Mouse (Mus musculus) liver, embryonic 11.5 days (tissue): ENCODE results near the gene Agrn. TPM values are rescaled to one million over a fixed set of nuclear protein-coding genes. Genes with fewer than 3 reads are reported as not detected.

Experiments
- ATAC-seq: fragments of 200-750 bp; cut with Nextera tagmentation; replicated peaks from 2 replicates; pipeline ENCODE4 v1.8.0; 2017; ENCODE audit warnings: moderate number of reproducible peaks, mild to moderate bottlenecking, moderate TSS enrichment, moderate library complexity; ENCODE audit not compliant: low FRiP score
- DNase-seq: peaks from one replicate; pipeline ENCODE4 v3.0.0-alpha.2; 2017; ENCODE audit warnings: low spot score
- H3K27ac ChIP-seq: fragments of 300-500 bp; sonication (generic); 2 replicates; pipeline ENCODE4 v1.5.1; 2014; ENCODE audit warnings: mild to moderate bottlenecking, low read depth, low read length, control low read depth
- H3K27me3 ChIP-seq: fragments of 300-500 bp; sonication (generic); replicated peaks from 2 replicates; pipeline ENCODE4 v1.6.1; 2014; ENCODE audit warnings: low read length, mixed read lengths; ENCODE audit not compliant: control insufficient read depth, insufficient read depth
- H3K36me3 ChIP-seq: fragments of 300-500 bp; sonication (generic); 2 replicates; pipeline ENCODE4 v1.6.1; 2014; ENCODE audit warnings: mild to moderate bottlenecking, low read length, moderate library complexity, mixed read lengths; ENCODE audit not compliant: control insufficient read depth, insufficient read depth
- H3K4me1 ChIP-seq: fragments of 300-500 bp; sonication (generic); replicated peaks from 2 replicates; pipeline ENCODE4 v1.6.1; 2014; ENCODE audit warnings: low read length, mixed read lengths; ENCODE audit not compliant: control insufficient read depth, insufficient read depth
- H3K4me2 ChIP-seq: fragments of 300-500 bp; sonication (generic); 2 replicates; pipeline ENCODE4 v1.6.1; 2014; ENCODE audit warnings: mild to moderate bottlenecking, control low read depth, moderate library complexity
- H3K4me3 ChIP-seq: fragments of 300-500 bp; sonication (generic); 2 replicates; pipeline ENCODE4 v1.5.1; 2014; ENCODE audit warnings: low read depth, low read length, control low read depth
- H3K9ac ChIP-seq: fragments of 300-500 bp; sonication (generic); 2 replicates; pipeline ENCODE4 v1.6.1; 2014; ENCODE audit warnings: low read depth, low read length, control low read depth
- H3K9me3 ChIP-seq: fragments of 300-500 bp; sonication (generic); 2 replicates; pipeline ENCODE4 v1.6.1; 2016; ENCODE audit warnings: low read length, inconsistent platforms, mixed read lengths; ENCODE audit not compliant: control insufficient read depth
- WGBS: fragments of 180-500 bp; shearing (Covaris S2); extraction: QIAGEN DNeasy Blood & Tissue Kit; methylation state at CpG from one replicate; pipeline ENCODE4 v1.1.7; 2014; 5-methylcytosine and 5-hydroxymethylcytosine counted together
- polyA plus RNA-seq: library from polyadenylated mRNA; unstranded; fragments of >200 nt; fragmentation: Nextera tagmentation; extraction: Ambion mirVana; gene quantifications from 2 replicates; pipeline ENCODE4 v1.2.1, GENCODE M21; 2014

The Agrn gene
- polyA plus RNA-seq, 1 experiment from 2014 or later, result 35.5 TPM

- Histone ChIP-seq H3K36me3 (no peaks in the 10 kb centered on the region), H3K9me3 (no peaks in the 10 kb centered on the region), H3K9ac (no peak overlapping the region), H3K4me2 (no peak overlapping the region), H3K4me1 (no peaks in the 10 kb centered on the region), H3K27me3 (peaks cover 2% of the 10 kb centered on the region), H3K4me3 (no peak overlapping the region), H3K27ac (no peak overlapping the region)
- DNase-seq (no peak), ATAC-seq (no peak)
- 66% methylated on average over 13 of the region's 13 CpGs for WGBS
These were observed 12.8 kb upstream of the Agrn start for GRCm38 (mm10) chr4:156209963-156210635.

GRCm38 (mm10) chr4:156208872-156209271 lies 11.6 kb upstream of the Agrn start:
- no peaks in the 10 kb centered on the region for H3K9me3 ChIP-seq
- no peak overlapping the region for H3K4me3 ChIP-seq
- H3K4me2 ChIP-seq, result no peak overlapping the region
- no peaks in the 10 kb centered on the region for H3K36me3 ChIP-seq
- WGBS, result 79% methylated on average over 4 of the region's 4 CpGs
- DNase-seq (no peak), ATAC-seq (no peak)
- no peak overlapping the region for H3K9ac ChIP-seq
- no peaks in the 10 kb centered on the region for H3K4me1 ChIP-seq
- peaks cover 14% of the 10 kb centered on the region for H3K27me3 ChIP-seq
- no peak overlapping the region for H3K27ac ChIP-seq

- no peaks in the 10 kb centered on the region for H3K36me3 ChIP-seq
- no peaks in the 10 kb centered on the region for H3K9me3 ChIP-seq
- peak overlapping the region; percentile 53 for H3K9ac ChIP-seq
- H3K4me2 ChIP-seq, result peak overlapping the region; percentile 85
- peaks cover 26% of the 10 kb centered on the region for H3K27me3 ChIP-seq
- peaks cover 10% of the 10 kb centered on the region for H3K4me1 ChIP-seq
- peak overlapping the region; percentile 56 for H3K4me3 ChIP-seq
- DNase-seq (peak; percentile 71), ATAC-seq (peak; percentile 20)
- H3K27ac ChIP-seq, result no peak overlapping the region
- WGBS, result under 1% methylated on average over 49 of the region's 49 CpGs
These were observed 6.3 kb upstream of the Agrn start for GRCm38 (mm10) chr4:156203413-156204131.

GRCm38 (mm10) chr4:156203001-156203412 lies 5.7 kb upstream of the Agrn start, which contains the start of gene AW011738:
AW011738 (plus strand) TSS chr4:156203304.
- Histone ChIP-seq H3K27me3 (peaks cover 26% of the 10 kb centered on the region), H3K4me3 (peak within 1 kb of the TSS; percentile 56), H3K36me3 (no peaks in the 10 kb centered on the region), H3K4me2 (peak within 1 kb of the TSS; percentile 85), H3K9ac (peak within 1 kb of the TSS; percentile 53), H3K9me3 (no peaks in the 10 kb centered on the region), H3K4me1 (peaks cover 10% of the 10 kb centered on the region), H3K27ac (peak within 1 kb of the TSS; percentile 67)
- ATAC-seq, result peak; percentile 69
- under 1% methylated on average over 34 of the region's 39 CpGs for WGBS
- DNase-seq, result peak; percentile 81

GRCm38 (mm10) chr4:156202462-156202893 lies 5.2 kb upstream of the Agrn start:
- H3K9me3 ChIP-seq, result no peaks in the 10 kb centered on the region
- 19% methylated on average over 12 of the region's 12 CpGs for whole genome bisulfite sequencing
- peak overlapping the region; percentile 53 for H3K9ac ChIP-seq
- no peaks in the 10 kb centered on the region for H3K36me3 ChIP-seq
- peaks cover 10% of the 10 kb centered on the region for H3K4me1 ChIP-seq
- peak; percentile 78 for ATAC-seq
- H3K27ac ChIP-seq, result peak overlapping the region; percentile 67
- DNase-seq, result no peak
- peaks cover 26% of the 10 kb centered on the region for H3K27me3 ChIP-seq
- peak overlapping the region; percentile 56 for H3K4me3 ChIP-seq
- peak overlapping the region; percentile 85 for H3K4me2 ChIP-seq

GRCm38 (mm10) chr4:156200623-156201475 lies 3.6 kb upstream of the Agrn start, which contains the start of gene Isg15:
Isg15 (minus strand) TSS chr4:156200818.
- Histone ChIP-seq H3K36me3 (no peaks in the 10 kb centered on the region), H3K4me2 (peak within 1 kb of the TSS; percentile 27), H3K27ac (no peak within 1 kb of the TSS), H3K4me3 (no peak within 1 kb of the TSS), H3K9ac (0 out of 2 replicates have a peak within 1 kb of the TSS, but pooled peaks have one; percentile 6), H3K27me3 (peaks cover 31% of the 10 kb centered on the region), H3K9me3 (no peaks in the 10 kb centered on the region), H3K4me1 (peaks cover 19% of the 10 kb centered on the region)
- 49% methylated on average over 10 of the region's 10 CpGs for WGBS
- no peak for DNase-seq
- ATAC-seq, result no peak

GRCm38 (mm10) chr4:156197829-156198205 lies 529 bp upstream of the Agrn start:
- H3K4me1 ChIP-seq, result peaks cover 38% of the 10 kb centered on the region

More at GRCm38 (mm10) chr4:156197829-156198205, 529 bp upstream of the Agrn start:
- Histone ChIP-seq H3K4me2 (peak overlapping the region; percentile 92), H3K27ac (peak overlapping the region; percentile 93), H3K27me3 (peaks cover 11% of the 10 kb centered on the region), H3K9ac (peak overlapping the region; percentile 63), H3K9me3 (no peaks in the 10 kb centered on the region), H3K36me3 (no peaks in the 10 kb centered on the region), H3K4me3 (peak overlapping the region; percentile 88)
- DNase-seq, result peak; percentile 87
- peak; percentile 82 for ATAC-seq
- under 1% methylated on average over 26 of the region's 26 CpGs for WGBS
